Mouse (Mus musculus) hindbrain, embryonic 16.5 days (tissue): ENCODE measurements around the gene Bcl2l15. TPM values are rescaled to one million over a fixed set of nuclear protein-coding genes. Genes with fewer than 3 reads are reported as not detected.

Experiments
- ATAC-seq: fragments of 200-750 bp; cut with Nextera tagmentation; 2 replicates; pipeline ENCODE4 v1.8.0; 2017; ENCODE audit warnings: moderate TSS enrichment, moderate library complexity
- H3K27ac ChIP-seq: fragments of 300-500 bp; sonication (generic); 2 replicates; pipeline ENCODE4 v1.5.1; 2014; ENCODE audit warnings: low read depth, mild to moderate bottlenecking, control low read depth, low read length, moderate library complexity
- H3K27me3 ChIP-seq: fragments of 300-500 bp; sonication (generic); replicated peaks from 2 replicates; pipeline ENCODE4 v1.6.1; 2014; ENCODE audit warnings: low read length; ENCODE audit not compliant: control insufficient read depth, insufficient read depth
- H3K36me3 ChIP-seq: fragments of 300-500 bp; sonication (generic); 2 replicates; pipeline ENCODE4 v1.6.1; 2014; ENCODE audit warnings: mild to moderate bottlenecking, low read length, moderate library complexity, mixed read lengths; ENCODE audit not compliant: control insufficient read depth, insufficient read depth
- H3K4me1 ChIP-seq: fragments of 300-500 bp; sonication (generic); 2 replicates; pipeline ENCODE4 v1.6.1; 2014; ENCODE audit warnings: low read depth, low read length; ENCODE audit not compliant: control insufficient read depth, insufficient read depth
- H3K4me2 ChIP-seq: fragments of 300-500 bp; sonication (generic); 2 replicates; pipeline ENCODE4 v1.6.1; 2014; ENCODE audit warnings: mild to moderate bottlenecking, low read length, control low read depth, moderate library complexity
- H3K4me3 ChIP-seq: fragments of 300-500 bp; sonication (generic); 2 replicates; pipeline ENCODE4 v1.5.1; 2014; ENCODE audit warnings: mild to moderate bottlenecking, low read length, control low read depth, moderate library complexity
- H3K9ac ChIP-seq: fragments of 300-500 bp; sonication (generic); 2 replicates; pipeline ENCODE4 v1.6.1; 2014; ENCODE audit warnings: low read depth, mild to moderate bottlenecking, control low read depth, low read length, moderate library complexity
- H3K9me3 ChIP-seq: fragments of 300-500 bp; sonication (generic); 2 replicates; pipeline ENCODE4 v1.6.1; 2014; ENCODE audit warnings: mild to moderate bottlenecking, low read length, moderate library complexity; ENCODE audit not compliant: control insufficient read depth
- WGBS: fragments of 180-500 bp; shearing (Covaris S2); extraction: QIAGEN DNeasy Blood & Tissue Kit; methylation state at CpG from one replicate; pipeline ENCODE4 v1.1.7; 2014; 5-methylcytosine and 5-hydroxymethylcytosine counted together
- polyA plus RNA-seq: library from polyadenylated mRNA; unstranded; fragments of >200 nt; fragmentation: Nextera tagmentation; extraction: Ambion mirVana; gene quantifications from 2 replicates; pipeline ENCODE4 v1.2.1, GENCODE M21; 2015

The Bcl2l15 gene
- polyA plus RNA-seq, 1 experiment from 2014 or later: 0.33 TPM

DNA sequence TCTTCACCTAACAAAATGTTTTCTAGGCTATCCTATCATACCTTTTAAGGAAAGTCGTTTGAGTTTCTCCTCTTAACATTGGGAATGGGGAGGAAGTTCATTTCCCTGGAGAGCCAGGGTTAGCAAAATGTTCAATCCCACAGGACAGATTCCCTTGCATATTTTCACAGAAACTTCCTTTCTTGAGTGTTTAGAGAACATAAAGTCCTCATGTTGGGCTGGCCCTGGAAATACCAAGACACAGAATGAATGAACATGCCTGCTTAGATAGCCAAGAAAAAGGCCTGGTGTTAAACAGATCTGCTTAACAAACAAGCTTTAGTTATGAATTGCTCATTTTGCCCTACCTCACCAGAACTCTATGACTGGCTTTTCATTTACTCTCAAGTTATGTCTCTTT is 39.8 kb upstream of the Bcl2l15 start:
- Histone ChIP-seq H3K9me3 (no peaks in the 10 kb centered on the region), H3K36me3 (no peaks in the 10 kb centered on the region), H3K27ac (no peak overlapping the region), H3K4me2 (no peak overlapping the region), H3K4me1 (peaks cover 16% of the 10 kb centered on the region), H3K27me3 (no peaks in the 10 kb centered on the region), H3K4me3 (no peak overlapping the region), H3K9ac (no peak overlapping the region)
- 82% methylated on average over 1 of the region's 1 CpGs for WGBS
- no peak for ATAC-seq

GRCm38 (mm10) chr3:103796389-103796788 is 36.0 kb upstream of the Bcl2l15 start:
- 68% methylated on average over 2 of the region's 2 CpGs for WGBS
- no peaks in the 10 kb centered on the region for H3K27me3 ChIP-seq
- no peak overlapping the region for H3K4me3 ChIP-seq
- no peak overlapping the region for H3K27ac ChIP-seq
- H3K9me3 ChIP-seq: no peaks in the 10 kb centered on the region
- H3K4me2 ChIP-seq: no peak overlapping the region
- no peaks in the 10 kb centered on the region for H3K36me3 ChIP-seq
- 0 out of 2 replicates have a peak, but pooled peaks cover 3% of the 10 kb centered on the region for H3K4me1 ChIP-seq
- H3K9ac ChIP-seq: no peak overlapping the region
- ATAC-seq: no peak

DNA sequence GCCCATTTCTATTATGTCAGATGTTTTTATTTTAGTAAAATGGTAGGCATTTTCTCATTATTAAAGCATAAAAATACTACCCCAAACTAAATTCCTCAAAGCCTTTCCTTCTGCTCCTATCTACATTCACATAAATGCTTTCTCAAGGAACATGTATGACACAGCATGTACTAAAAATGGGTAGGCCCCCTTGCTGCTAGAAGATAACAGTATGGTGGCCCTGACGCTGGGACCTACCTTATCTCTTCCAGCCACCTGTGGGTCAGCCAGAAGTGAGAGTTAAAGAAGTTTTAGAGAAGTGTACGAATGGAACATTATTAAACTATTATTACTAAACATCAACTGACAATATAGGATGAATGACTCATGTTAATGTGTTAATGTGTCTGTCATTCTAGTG is 32.9 kb upstream of the Bcl2l15 start:
- Histone ChIP-seq H3K9me3 (no peaks in the 10 kb centered on the region), H3K27me3 (no peaks in the 10 kb centered on the region), H3K9ac (no peak overlapping the region), H3K4me3 (no peak overlapping the region), H3K36me3 (peaks cover 12% of the 10 kb centered on the region), H3K4me1 (no peaks in the 10 kb centered on the region), H3K4me2 (no peak overlapping the region), H3K27ac (no peak overlapping the region)
- no peak for ATAC-seq
- 89% methylated on average over 2 of the region's 2 CpGs for WGBS

GRCm38 (mm10) chr3:103801631-103802531 is 30.5 kb upstream of the Bcl2l15 start:
- Histone ChIP-seq H3K27ac (peak overlapping the region; percentile 40), H3K9me3 (no peaks in the 10 kb centered on the region), H3K27me3 (no peaks in the 10 kb centered on the region), H3K4me2 (no peak overlapping the region), H3K4me1 (no peaks in the 10 kb centered on the region), H3K9ac (no peak overlapping the region), H3K4me3 (no peak overlapping the region), H3K36me3 (peaks cover 12% of the 10 kb centered on the region)
- ATAC-seq: peak; percentile 76; the same call in 1 of the 2 replicates
- WGBS: 73% methylated on average over 10 of the region's 10 CpGs

DNA sequence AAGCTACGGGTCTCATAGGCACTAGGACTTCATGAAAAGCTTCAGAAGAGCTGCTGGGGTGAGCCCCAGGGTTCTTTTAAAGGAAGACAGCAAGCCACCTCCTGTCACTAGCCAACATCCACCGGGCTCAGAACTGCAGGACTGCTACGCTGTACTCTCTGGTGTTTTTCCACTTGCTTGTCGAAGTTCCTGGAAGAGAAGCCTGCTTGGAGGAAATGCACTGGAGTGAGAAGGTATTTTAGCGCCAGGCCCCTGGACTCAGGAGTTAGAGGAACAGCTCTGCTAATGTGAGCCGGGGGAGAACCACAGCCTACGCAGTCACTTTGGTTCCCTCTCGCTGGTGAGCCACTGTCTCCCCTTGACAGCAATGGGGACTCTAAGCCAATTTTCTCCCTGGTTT is 29.5 kb upstream of the Bcl2l15 start:
- Histone ChIP-seq H3K27me3 (no peaks in the 10 kb centered on the region), H3K36me3 (peaks cover 12% of the 10 kb centered on the region), H3K4me2 (no peak overlapping the region), H3K9ac (no peak overlapping the region), H3K4me3 (no peak overlapping the region), H3K9me3 (no peaks in the 10 kb centered on the region), H3K4me1 (peaks cover 2% of the 10 kb centered on the region), H3K27ac (no peak overlapping the region)
- no peak for ATAC-seq
- WGBS: 90% methylated on average over 8 of the region's 8 CpGs

GRCm38 (mm10) chr3:103805671-103806070 is 26.7 kb upstream of the Bcl2l15 start:
- H3K27ac ChIP-seq: no peak overlapping the region
- H3K4me2 ChIP-seq: no peak overlapping the region
- WGBS: 91% methylated on average over 1 of the region's 1 CpGs
- peaks cover 12% of the 10 kb centered on the region for H3K36me3 ChIP-seq
- no peak overlapping the region for H3K4me3 ChIP-seq
- no peak for ATAC-seq
- no peaks in the 10 kb centered on the region for H3K9me3 ChIP-seq
- no peak overlapping the region for H3K9ac ChIP-seq
- H3K4me1 ChIP-seq: peaks cover 13% of the 10 kb centered on the region
- H3K27me3 ChIP-seq: no peaks in the 10 kb centered on the region

DNA sequence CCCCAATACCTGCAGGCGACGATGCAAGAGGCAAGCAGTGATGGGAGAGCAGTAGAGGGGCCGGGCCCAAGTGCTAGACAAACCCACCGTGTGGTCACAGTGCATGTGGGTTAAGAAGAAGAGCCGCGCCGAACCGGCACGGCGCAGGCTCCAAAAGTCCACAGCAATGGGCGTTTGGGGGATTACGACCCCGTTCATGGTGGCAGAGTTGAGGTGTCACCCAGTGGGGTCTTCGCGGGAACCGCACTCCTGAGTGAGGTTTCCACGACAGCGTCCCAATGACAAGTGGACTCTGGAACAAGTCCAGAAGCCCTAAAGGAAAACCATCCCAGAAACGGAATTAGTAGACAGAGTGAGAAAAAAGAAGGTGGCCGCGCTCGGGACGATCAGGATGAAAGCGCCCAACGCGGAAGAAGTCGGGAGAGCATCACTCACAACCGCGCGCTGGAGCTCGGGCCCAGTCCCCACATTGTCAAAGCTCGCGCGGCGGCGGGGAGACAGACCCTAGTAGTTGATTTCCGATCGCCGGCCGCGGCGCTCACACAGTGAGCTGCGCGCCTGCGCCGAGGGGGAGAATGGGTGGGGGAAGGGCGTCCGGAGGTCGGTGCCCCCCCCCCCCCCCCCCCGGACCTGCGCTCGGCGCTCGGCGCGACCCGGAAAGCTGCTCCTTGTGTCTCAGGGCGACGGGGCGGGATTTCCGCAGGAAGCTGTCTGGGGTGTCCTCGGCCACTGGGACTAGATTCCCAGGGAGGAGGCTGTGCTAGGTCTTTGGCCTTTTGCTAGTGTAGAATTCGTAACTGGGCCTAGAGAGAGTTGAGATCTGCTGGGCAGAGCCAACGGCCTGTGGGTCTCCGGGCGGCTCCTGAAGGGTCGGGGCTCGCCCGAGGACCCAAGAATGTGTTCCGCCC is 23.3 kb upstream of the Bcl2l15 start, which contains the start of the genes Dclre1b, Ap4b1 and Gm43064:
Dclre1b (minus strand) TSS at position 554 of the 908 bp plus-strand sequence.
Ap4b1 (plus strand) TSS at position 630 of the 908 bp plus-strand sequence.
Gm43064 (plus strand) TSS at position 683 of the 908 bp plus-strand sequence.
- Histone ChIP-seq H3K36me3 (0 out of 2 replicates have a peak, but pooled peaks cover 5% of the 10 kb centered on the region), H3K27ac (peak within 1 kb of the TSS; percentile 93), H3K4me2 (peak within 1 kb of the TSS; percentile 73), H3K4me3 (peak within 1 kb of the TSS; percentile 75), H3K4me1 (peaks cover 13% of the 10 kb centered on the region), H3K9me3 (no peaks in the 10 kb centered on the region), H3K9ac (peak within 1 kb of the TSS; percentile 81), H3K27me3 (no peaks in the 10 kb centered on the region)
- peak; percentile 99 for ATAC-seq
- WGBS: under 1% methylated on average over 59 of the region's 70 CpGs

- Histone ChIP-seq H3K9ac (peak overlapping the region; percentile 81), H3K27ac (peak overlapping the region; percentile 93), H3K4me1 (peaks cover 13% of the 10 kb centered on the region), H3K27me3 (no peaks in the 10 kb centered on the region), H3K4me2 (peak overlapping the region; percentile 71), H3K36me3 (0 out of 2 replicates have a peak, but pooled peaks cover 6% of the 10 kb centered on the region), H3K9me3 (no peaks in the 10 kb centered on the region), H3K4me3 (peak overlapping the region; percentile 75)
- peak; percentile 69 for ATAC-seq
- 1% methylated on average over 14 of the region's 14 CpGs for WGBS
These were observed 22.6 kb upstream of the Bcl2l15 start for GRCm38 (mm10) chr3:103809799-103810150.
